Mouse (Mus musculus) naive thymus-derived CD4-positive, alpha-beta T cell, adult 2 months (primary cell): ENCODE results near the gene Vcam1.

ENCODE experiments used
- DNase-seq: peaks from one replicate; pipeline ENCODE4 v3.0.0-alpha.2; 2011; ENCODE audit warnings: low read depth

The Vcam1 gene

DNA sequence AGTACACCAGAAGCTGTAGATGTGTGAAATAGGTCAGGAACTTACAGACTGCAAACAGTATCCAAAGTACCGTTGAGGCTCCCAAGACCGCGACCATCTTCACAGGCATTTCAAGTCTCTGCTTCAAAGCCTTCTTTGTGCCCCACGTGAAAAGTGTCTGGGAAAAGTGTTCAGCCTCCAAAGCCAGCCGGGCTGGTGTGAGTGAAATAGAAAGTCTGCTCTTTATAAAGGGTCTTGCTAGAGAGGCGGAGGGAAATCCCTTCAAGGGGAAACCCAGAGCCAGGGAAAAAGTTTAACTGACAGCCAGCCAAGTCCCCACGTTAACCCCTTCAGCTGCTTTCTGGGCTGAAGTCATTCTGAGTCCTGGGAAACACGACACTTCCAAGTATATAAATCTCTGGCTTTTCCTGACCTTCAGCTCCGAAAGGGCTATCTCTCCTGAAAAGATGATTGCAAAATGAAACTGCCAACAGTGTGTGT, at the start of gene Vcam1:
TSS of gene Vcam1 (minus strand) at position 430 of the 480 bp plus-strand sequence.
- no peak for DNase-seq

DNA sequence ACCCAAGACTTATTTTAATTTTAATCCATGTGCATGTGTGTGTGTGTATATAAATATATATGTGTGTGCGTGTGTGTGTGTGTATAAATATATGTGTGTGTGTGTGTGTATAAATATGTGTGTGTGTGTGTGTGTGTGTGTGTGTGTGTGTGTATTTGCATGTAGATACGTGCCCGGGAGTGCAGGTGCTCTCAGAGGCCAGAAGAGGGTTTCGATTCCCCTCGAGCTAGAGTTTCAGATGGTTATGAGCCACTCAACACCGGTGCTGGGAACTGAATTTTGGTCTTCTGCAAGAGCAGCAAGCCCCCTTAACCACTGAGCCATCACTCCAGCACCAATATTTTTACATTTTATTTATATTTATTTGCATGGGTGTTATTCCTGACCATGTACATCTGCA, 45.6 kb upstream of the Vcam1 start:
- no peak for DNase-seq

DNA sequence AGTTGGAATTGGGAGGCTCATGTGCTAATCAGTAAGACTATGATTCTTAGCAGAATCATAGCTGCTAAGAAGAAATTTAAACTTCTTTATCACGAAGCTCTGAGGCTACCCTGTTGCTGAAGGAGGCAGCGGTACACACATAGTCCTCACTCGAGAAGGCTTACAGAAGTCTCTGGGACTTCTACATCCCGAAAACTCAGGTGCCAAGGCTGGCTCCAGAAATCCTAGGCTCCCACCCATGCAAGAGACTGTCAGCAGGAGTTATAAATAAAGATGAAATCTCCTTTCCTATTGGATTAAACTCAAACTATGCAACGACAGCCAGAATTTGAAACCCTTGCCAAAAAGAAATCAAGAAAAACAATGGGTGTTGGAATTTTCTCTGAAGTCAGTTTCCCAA, 42.0 kb upstream of the Vcam1 start:
- no peak for DNase-seq

DNA sequence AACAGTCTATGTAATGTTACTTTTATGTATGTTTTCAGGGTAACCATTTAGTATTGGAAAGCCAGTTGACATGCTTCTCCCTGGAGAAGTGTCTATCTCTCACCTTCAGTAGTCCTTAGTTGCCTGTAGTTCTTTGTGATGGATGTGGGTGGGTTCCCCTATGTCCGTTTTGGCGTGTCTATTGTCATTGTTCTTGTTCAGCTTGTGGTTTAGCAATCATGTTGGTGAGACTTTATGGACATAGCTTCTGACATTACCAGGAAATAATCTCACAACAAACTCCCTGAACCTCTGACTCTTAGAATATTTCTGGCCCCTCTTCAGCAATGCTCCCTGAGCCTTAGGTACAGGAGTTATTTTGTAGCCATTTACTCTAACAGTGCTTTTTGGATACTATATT, 38.6 kb upstream of the Vcam1 start:
- no peak for DNase-seq

DNA sequence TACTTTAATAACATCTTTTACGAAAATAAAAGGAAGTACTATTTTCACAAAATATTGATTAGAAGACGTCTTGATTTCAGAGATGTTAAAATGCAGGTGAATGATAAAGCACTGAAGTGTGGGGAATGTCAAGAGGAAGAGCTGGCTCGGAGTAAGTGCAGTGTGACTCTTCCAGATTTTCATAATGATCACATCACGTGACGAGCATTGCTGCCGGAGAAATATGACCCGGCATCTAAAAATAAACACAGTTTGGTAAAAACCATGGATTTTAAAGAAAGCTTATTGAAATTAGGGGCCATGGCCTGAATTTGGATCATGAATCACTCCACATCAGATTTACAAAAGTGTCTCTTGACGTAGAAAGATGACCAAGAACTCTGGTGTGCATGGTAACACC, 36.8 kb upstream of the Vcam1 start:
- DNase-seq, result no peak

DNA sequence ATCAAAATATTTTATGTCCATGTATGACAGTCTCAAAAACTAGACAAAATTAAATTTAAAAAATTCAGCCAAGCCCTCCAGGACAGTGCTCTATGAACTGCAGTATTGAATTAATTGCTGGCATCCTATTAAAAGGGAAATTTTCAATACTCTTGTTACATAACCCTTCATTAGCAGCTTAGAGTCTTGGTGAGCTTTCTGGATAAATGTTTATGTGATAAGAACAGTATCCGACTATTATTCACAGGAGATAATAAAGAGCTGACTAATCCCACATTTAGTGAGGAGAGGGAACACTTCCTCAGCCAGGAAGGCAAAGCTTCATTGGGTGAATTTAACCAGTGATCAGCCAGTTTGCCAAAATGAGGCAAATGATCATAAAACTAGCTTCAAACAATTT, 35.5 kb upstream of the Vcam1 start:
- DNase-seq, result no peak

DNA sequence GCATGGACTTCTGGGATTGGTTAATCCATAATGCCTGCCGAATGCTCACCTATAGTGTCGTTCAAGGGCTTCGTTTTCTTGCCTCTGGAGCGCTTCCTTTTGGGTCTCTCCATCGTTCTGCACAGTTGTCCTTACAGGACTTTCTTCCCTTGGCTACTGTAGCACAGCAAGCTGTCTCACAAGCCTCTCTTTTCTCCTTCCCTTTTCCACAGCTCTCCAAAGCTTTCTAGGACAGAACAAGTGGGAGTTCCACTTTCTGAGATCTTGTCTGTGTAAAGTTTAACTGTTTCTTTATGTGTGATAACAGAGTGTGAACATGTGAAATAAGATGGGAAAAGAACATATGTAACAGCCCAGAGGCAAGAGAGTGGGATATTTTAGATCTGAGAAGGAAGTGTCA, 34.0 kb upstream of the Vcam1 start:
- no peak for DNase-seq

DNA sequence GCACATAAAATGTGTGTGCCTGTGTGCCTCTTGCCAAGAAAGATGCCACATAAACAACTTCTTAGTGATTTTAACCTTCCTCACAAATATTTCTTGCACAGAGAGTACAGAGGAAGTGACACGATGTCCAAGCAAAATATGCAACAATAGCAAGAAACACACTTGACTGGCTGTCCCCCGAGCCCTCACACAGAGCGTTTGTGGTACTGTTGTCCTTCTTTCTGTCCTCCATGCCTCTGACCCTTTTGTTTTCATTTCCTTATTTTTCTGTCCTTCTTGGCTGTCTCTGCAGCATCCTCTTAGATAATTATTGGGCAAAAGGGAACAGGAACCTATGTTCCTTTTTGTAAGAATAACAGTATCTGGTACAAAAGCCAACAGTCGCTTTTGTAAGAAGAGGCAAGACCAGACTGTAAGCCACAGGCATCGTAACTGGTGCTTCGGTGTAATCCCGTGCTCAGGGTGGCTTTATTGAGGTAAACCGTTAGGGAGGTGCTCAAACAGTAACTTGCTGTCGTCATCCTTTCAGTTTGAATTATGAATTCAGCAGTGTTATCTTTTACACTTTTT, 32.7 kb upstream of the Vcam1 start:
- DNase-seq, result no peak

DNA sequence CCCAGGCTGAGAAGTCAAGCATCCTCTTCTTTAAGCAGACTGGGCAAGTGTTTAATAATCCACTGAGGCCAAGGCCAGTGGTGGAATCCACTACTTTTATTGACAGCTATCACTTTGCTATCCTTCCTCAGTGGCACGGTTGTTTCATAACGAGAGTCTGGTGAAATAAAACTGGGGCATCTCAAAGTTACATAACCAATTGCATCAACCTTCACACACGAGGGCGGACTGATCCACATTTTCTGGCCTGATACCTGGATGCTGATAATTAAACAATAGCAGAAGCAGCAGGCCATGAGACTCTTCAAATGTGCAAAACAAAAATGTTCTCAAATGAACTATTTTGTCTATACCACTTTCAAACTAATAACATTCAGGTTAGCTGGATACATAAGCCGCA, 29.9 kb upstream of the Vcam1 start:
- no peak for DNase-seq

DNA sequence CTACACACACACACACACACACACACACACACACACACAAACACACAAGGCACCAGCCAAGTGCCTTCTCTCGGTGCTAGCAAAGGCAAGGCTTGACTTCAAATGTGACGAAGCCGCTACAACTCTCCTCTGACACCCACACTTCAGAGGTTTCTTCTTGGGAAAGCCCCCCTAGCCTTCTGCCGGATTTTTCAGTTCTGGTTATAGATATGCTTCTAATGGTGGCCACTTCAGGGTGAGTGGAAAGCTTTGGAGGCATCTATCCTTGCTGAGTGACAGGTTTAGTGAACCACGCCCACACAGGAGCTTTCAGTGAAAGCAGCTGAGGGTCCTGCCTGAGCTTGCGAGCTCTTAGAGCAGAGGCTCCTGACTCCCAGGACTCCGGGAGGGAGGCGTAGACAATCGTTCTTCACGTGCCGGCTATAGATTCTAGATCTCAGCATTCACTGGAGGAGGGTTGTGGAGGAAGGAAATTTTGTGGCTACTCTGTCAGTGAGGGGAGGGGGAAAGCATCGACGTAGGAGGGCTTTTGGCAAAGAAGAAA, 28.0 kb upstream of the Vcam1 start:
- no peak for DNase-seq

DNA sequence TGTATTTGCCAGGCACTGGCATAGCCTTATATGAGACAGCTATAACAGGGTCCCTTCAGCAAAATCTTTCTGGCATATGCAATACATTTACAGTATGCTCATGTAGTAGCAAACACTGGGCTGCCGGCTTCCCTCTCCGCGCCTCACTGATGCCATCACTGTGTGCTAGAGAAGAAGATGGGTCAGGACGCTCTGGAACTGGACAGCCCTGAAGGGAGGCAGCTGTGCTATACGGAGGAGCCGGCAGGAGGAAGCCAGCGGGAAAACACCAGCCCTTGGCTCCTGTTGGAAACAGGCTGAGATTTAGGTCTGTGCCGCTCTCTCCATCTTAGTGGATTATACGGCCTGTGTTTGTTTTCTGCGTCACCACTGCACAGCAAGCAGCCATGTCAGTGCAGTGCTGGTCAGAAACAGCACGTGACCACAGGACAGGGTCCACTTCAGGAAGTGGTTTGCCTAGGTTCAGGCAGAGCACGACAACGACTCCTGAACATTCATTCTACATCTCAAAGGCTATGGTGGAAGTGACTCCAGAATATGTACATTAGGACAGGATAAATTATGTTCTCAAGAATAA, 20.7 kb upstream of the Vcam1 start:
- no peak for DNase-seq

DNA sequence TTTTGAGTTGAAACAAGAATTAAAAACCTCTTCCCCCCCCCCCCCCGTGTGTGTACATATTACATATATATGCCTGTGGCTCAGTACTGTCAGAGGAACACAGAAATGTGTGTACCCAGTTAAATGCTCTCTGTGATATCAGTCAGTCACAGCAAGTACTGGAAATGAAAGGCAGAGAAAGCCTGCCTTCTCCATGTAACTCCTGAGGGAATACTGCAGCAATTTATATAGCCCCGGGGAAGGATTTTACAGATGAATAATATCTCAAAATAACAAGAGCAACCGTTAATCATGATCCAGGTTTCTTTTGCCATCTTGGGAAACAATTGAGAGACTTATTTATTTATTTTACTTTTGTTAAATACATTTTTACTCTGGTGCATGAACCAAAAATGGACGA, 19.6 kb upstream of the Vcam1 start:
- DNase-seq, result no peak

DNA sequence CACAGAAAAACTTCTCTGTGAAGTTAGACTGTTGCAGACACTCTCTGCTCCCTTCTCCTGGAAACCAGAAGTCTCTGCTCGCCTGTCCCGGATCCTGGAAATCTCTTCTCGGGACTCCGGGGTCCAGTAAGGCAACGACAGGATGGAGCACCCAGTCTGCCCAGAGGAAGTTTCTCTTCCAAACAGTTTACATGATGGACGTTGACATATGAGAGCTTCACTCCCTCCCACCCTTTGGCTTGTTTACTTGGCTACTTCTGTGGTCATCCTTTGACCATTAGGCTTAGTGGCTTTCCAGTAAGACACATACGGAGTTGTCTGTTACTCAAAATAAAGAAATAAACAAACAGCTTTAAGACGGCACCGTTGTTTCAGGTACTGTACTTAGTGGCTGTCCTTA, 19.2 kb upstream of the Vcam1 start:
- DNase-seq, result no peak

DNA sequence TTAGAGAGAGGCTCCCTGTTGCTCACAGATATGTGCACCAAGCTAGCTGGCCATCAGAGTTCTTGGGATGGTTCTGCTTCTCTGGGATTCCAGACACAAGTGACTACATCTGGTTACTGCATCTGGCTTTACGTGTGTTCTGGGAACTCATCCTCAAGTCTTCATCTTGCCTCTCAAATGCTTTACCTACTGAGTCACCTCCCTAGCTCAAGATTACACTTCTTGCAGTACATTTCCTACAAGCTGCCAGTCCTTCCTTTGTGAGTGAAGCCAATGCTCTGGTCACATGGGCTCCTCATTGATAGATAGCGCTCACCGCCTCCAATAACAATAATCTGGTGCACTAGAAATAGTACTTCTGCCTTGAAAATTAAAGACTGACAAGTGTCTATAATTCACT, 11.7 kb upstream of the Vcam1 start:
- no peak for DNase-seq

DNA sequence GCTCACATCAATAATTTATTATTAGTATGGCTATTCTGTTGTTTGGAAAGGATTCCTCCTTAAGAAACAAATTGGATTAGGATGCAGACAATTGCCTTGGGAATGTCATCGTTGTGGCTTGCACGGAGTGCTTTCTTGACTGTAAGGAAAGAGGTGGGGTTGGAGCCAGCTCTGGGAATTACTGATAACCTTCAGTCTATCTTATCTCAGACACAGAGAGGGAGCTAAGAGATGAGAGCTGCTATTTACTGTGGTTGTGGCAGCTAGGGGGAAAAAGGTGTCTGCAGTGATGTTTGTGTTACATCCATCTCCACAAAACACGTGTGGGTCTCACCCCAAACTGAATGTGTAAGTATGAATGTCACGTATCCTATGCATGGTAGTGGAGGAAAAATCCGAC, 9.5 kb upstream of the Vcam1 start:
- no peak for DNase-seq

DNA sequence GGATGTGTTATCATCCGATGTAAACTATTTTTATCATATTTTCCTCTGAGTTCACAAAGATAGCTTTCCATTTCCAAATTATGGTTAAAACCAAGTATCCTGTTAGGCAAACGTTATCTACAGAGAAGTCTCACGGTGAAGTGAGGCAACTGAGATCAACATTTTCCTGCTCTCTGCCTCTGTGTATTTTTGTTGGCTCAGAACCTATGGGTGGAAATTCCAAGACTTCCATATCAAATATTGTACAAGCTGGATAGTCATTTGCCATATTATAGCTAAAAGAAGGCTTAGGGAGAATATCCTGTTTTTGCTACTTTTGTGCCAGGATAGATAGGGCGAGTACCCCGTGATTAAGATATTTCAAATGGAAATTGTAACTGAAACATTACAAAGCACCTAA, 8.6 kb upstream of the Vcam1 start:
- no peak for DNase-seq

DNA sequence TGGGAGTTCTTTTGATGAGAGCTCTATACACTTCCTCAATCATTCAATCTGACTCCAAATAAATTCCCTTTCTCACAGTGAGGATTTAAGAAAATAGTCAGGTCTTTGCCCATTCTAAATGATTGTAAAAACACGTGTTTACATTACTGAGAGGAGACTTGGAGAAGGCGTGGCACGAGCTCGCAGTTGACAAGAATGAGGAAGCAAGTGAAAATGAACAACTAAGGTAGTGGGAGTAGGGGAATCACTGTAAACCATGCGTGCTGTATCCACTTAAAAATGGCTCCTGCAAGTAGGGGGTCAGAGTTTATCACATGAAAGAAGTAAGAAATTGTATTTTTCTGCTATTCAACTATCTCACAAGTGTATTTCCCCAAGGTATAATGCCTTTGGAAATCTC, 3.9 kb upstream of the Vcam1 start:
- DNase-seq, result no peak

DNA sequence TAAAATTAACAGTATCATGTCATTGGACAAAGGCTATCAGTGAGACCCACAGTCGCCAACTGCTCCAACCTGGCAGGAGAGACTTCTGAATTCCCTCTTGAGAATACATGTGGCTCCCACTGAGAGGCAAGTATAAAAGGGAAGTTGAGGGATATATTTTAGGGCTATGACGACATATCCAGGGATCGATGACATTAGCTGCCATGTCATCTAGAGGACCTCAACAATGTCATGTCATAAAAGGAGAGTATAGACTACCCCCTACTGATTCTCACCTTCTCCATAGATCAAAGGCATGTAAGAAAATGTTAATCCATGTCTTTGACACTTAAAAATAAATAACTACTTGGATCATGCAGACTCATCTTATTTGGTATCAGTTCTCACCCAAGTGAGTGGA, 1.2 kb upstream of the Vcam1 start:
- DNase-seq, result no peak

DNA sequence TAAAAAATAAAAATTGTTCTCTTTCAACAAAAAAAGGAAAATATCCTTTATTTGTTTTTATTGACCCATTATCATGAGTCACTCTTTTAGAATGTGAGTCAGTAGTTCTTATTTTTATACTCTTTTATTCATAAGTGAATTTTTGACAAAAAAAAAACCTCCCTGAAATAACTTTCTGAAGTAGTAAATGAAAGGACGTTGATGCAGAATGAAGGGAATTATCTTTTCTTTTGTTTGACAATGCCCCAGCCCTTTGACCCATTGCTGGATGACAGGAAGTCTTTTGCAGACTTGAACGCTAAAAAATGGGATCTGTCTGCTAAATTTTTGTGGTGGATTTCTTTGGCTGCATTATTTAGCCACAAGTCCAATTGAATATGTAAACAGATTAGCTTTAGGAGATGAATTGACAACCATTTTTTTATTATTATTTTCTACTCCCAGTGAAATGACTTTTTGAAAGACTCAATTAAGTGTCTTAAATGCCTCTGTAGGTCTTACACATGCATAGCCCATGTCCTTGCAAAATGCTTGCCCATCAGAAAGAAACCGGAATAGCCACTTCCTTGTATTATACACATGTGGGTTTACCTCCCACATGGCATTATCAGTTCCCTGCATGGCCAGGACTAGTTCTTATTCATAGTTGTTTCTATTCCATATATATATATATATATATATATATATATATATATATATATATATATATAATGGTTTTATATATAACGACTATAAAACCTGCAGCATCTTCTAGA, 530 bp upstream of the Vcam1 start:
- DNase-seq, result no peak

DNA sequence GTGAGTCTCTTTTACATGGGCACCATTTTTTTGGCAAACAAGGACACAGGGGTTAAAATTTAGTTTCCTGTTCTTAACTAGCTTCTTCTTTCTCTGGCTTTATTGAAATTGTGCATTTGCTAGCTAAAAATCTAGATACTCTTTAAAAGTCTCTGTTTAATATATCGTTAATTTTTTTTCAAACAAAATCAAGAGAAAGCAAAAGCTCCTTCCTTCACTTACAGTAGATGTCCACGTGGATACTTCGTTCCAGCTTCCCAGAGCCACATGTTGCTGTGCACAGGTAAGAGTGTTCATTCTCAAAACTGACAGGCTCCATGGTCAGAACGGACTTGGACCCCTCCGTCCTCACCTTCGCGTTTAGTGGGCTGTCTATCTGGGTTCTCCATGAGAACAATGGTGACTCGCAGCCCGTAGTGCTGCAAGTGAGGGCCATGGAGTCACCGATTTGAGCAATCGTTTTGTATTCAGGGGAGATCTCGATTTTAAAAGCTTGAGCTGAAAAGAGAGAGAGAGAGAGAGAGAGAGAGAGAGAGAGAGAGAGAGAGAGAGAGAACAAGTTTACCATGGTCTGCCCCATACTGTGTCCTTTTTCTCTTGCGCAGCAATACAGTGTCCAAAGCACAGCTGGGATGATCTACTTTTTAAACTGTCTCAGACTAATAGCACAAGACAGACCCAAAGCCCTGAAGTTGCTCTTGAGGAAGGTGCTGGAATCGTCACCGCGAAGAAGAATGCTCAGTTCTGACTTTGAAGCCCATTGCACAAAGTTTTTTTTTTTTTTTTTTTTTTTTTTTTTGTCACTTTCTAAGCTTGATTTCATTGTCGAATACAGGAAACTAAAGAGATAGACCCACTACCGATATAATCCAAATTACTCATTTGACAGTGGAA, 930 bp downstream of the Vcam1 start:
- DNase-seq, result no peak

DNA sequence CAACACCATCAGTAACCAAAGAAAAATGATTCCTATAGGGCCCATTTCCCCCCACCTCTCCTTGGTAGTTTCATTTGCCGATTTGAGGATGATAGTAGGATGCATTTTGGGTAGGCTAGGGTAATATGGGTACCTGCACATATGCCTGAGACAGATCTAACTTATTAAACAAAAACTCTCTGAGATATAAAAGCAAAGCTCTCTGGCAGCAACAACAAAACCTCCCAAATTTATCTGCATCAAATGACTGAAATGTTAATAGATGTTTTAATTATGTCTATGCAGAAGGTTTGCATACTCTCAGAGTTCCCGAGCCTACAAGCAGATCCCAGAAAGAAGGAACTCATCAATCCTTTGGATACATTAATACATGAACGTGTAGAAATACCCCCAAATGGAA, 1.7 kb downstream of the Vcam1 start:
- no peak for DNase-seq

DNA sequence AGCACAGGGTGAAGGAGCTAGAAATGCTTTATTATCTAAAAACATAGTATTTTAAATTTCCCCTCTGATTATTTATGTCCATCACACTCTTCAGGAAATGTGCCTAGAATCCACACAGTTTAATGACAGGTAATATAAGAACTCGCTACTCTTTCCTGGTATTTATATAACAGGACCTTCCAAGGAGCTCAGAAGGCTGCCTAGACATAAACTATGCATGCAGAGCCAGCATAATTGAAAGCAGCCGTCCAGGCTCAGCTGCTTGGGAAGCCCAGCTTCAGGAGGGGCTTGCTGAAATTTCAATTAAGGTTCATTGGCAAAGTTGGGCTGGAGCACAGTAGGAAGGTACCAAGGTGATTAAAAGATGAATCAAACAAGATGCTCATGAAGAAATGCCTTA, 2.2 kb downstream of the Vcam1 start:
- DNase-seq, result no peak
